Mouse (Mus musculus) C2C12 (cell line): ENCODE results near the gene Hspa1b.

ENCODE experiments used
- CTCF ChIP-seq: IDR thresholded peaks from one replicate; pipeline ENCODE4 v1.5.1; 2011; ENCODE audit not compliant: control insufficient read depth, insufficient read depth, insufficient read length
- MAX ChIP-seq: IDR thresholded peaks from one replicate; pipeline ENCODE4 v1.6.1; 2011; ENCODE audit warnings: mild to moderate bottlenecking, control low read depth
- MYOD1 ChIP-seq: IDR thresholded peaks from one replicate; pipeline ENCODE4 v1.6.1; 2011; ENCODE audit warnings: low read depth; ENCODE audit not compliant: control insufficient read depth, insufficient read length
- USF1 ChIP-seq: IDR thresholded peaks from one replicate; pipeline ENCODE4 v1.6.1; 2011; ENCODE audit warnings: low read depth, mild to moderate bottlenecking, control low read depth, moderate library complexity

DNA sequence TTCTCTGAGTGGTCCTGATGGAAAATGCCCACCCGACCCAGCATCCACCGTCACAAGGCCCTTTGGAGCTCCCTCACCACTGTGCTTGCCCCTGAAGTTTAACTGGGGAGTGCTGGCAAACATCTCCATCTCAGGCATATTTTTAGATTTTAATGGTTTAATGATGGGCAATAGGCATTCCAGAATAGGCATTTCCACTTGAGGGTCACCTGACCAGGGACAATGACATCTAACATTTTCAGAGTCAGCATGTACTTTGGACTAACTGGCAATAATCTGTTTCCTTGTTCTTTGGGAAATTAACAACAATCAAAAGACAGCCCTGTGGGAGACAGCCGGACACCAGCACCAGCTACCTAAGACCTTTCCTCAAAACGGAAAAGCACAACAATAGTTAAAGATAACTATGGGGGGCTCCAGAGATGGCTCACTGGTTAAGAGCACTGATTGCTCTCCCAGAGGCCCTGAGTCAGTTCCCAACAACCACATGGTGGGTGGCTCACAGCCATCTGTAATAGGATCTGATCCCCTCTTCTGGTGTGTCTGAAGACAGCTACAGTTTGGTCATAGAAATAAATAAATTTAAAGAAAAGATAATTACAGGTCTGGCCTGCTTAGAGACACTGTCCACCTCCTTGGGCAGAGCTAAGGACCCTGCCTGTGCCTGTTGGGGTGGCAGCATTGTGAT, 15.8 kb downstream of the Hspa1b start:
- no peak for TF ChIP-seq CTCF
- no peak for TF ChIP-seq MAX
- peak; percentile 45 for TF ChIP-seq USF1
- TF ChIP-seq MYOD1 = no peak
